Mouse (Mus musculus) hindbrain, embryonic 14.5 days (tissue): ENCODE data around the gene Pole3. TPM values are rescaled to one million over a fixed set of nuclear protein-coding genes. Genes with fewer than 3 reads are reported as not detected.
"Not testable (repeated sequence)": the region's sequence is repeated elsewhere in the genome, so short reads cannot be mapped to it uniquely, and the experiment has no call there.

Experiments
- ATAC-seq: fragments of 200-750 bp; cut with Nextera tagmentation; 2 replicates; pipeline ENCODE4 v1.8.0; 2017; ENCODE audit warnings: moderate number of reproducible peaks, mild to moderate bottlenecking, moderate TSS enrichment, moderate library complexity; ENCODE audit not compliant: low FRiP score
- DNase-seq: peaks from one replicate; pipeline ENCODE4 v3.0.0-alpha.2; 2015; ENCODE audit warnings: low spot score
- H3K27ac ChIP-seq: fragments of 300-500 bp; sonication (generic); 2 replicates; pipeline ENCODE4 v1.5.1; 2014; ENCODE audit warnings: mild to moderate bottlenecking, moderate library complexity
- H3K27me3 ChIP-seq: fragments of 300-500 bp; sonication (generic); 2 replicates; pipeline ENCODE4 v1.6.1; 2014; ENCODE audit warnings: mild to moderate bottlenecking, low read length, mixed read lengths; ENCODE audit not compliant: control insufficient read depth, insufficient read depth
- H3K36me3 ChIP-seq: fragments of 300-500 bp; sonication (generic); replicated peaks from 2 replicates; pipeline ENCODE4 v1.6.1; 2014; ENCODE audit not compliant: control insufficient read depth, insufficient read depth
- H3K4me1 ChIP-seq: fragments of 300-500 bp; sonication (generic); replicated peaks from 2 replicates; pipeline ENCODE4 v1.6.1; 2014; ENCODE audit warnings: antibody characterized with exemption, low read length, mixed read lengths; ENCODE audit not compliant: control insufficient read depth, insufficient read depth
- H3K4me2 ChIP-seq: fragments of 300-500 bp; sonication (generic); replicated peaks from 2 replicates; pipeline ENCODE4 v1.6.1; 2014; ENCODE audit warnings: mild to moderate bottlenecking, moderate library complexity
- H3K4me3 ChIP-seq: fragments of 300-500 bp; sonication (generic); replicated peaks from 2 replicates; pipeline ENCODE4 v1.5.1; 2014; ENCODE audit warnings: mild to moderate bottlenecking, low read length
- H3K9ac ChIP-seq: fragments of 300-500 bp; sonication (generic); 2 replicates; pipeline ENCODE4 v1.6.1; 2014
- H3K9me3 ChIP-seq: fragments of 300-500 bp; sonication (generic); 2 replicates; pipeline ENCODE4 v1.6.1; 2016; ENCODE audit warnings: low read length; ENCODE audit not compliant: control insufficient read depth
- WGBS: fragments of 180-500 bp; shearing (Covaris S2); extraction: QIAGEN DNeasy Blood & Tissue Kit; methylation state at CpG from one replicate; pipeline ENCODE4 v1.1.7; 2014; 5-methylcytosine and 5-hydroxymethylcytosine counted together
- polyA plus RNA-seq: library from polyadenylated mRNA; unstranded; fragments of >200 nt; fragmentation: Nextera tagmentation; extraction: Ambion mirVana; gene quantifications from 2 replicates; pipeline ENCODE4 v1.2.1, GENCODE M21; 2014

Gene Pole3
- polyA plus RNA-seq, 1 experiment from 2014 or later: 52.7 TPM

- H3K27ac ChIP-seq: no peak overlapping the region
- DNase-seq: no peak
- no peak overlapping the region for H3K4me3 ChIP-seq
- no peaks in the 10 kb centered on the region for H3K4me1 ChIP-seq
- 0 out of 2 replicates have a peak, but pooled peaks cover 5% of the 10 kb centered on the region for H3K27me3 ChIP-seq
- H3K9me3 ChIP-seq: no peaks in the 10 kb centered on the region
- no peak overlapping the region for H3K9ac ChIP-seq
- 92% methylated on average over 15 of the region's 15 CpGs for WGBS
- no peak for ATAC-seq
- no peaks in the 10 kb centered on the region for H3K36me3 ChIP-seq
- no peak overlapping the region for H3K4me2 ChIP-seq
Measured at GRCm38 (mm10) chr4:62486162-62486696, 38.6 kb downstream of the Pole3 start.

- WGBS: 89% methylated on average over 8 of the region's 8 CpGs
- Histone ChIP-seq H3K4me3 (no peak overlapping the region), H3K4me1 (no peaks in the 10 kb centered on the region)
Measured at GRCm38 (mm10) chr4:62485450-62486161, 39.3 kb downstream of the Pole3 start.

GRCm38 (mm10) chr4:62484928-62485327 is 39.9 kb downstream of the Pole3 start:
- ATAC-seq: no peak
- WGBS: 85% methylated on average over 3 of the region's 3 CpGs
- H3K4me1 ChIP-seq: 0 out of 2 replicates have a peak, but pooled peaks cover 3% of the 10 kb centered on the region

More at GRCm38 (mm10) chr4:62485450-62486161, 39.3 kb downstream of the Pole3 start:
- Histone ChIP-seq H3K36me3 (no peaks in the 10 kb centered on the region), H3K27me3 (0 out of 2 replicates have a peak, but pooled peaks cover 5% of the 10 kb centered on the region), H3K27ac (no peak overlapping the region), H3K9me3 (no peaks in the 10 kb centered on the region), H3K9ac (no peak overlapping the region), H3K4me2 (no peak overlapping the region)
- ATAC-seq: no peak
- DNase-seq: no peak

GRCm38 (mm10) chr4:62480709-62481605 is 43.9 kb downstream of the Pole3 start:
- DNase-seq: no peak

More at GRCm38 (mm10) chr4:62484928-62485327, 39.9 kb downstream of the Pole3 start:
- DNase-seq: no peak
- no peaks in the 10 kb centered on the region for H3K9me3 ChIP-seq
- peaks cover 9% of the 10 kb centered on the region; the same call in 1 of the 2 replicates for H3K27me3 ChIP-seq
- H3K9ac ChIP-seq: no peak overlapping the region
- H3K27ac ChIP-seq: no peak overlapping the region
- H3K36me3 ChIP-seq: no peaks in the 10 kb centered on the region
- H3K4me2 ChIP-seq: no peak overlapping the region
- no peak overlapping the region for H3K4me3 ChIP-seq

GRCm38 (mm10) chr4:62479937-62480708 is 44.7 kb downstream of the Pole3 start, which contains the start of gene Bspry:
Gene Bspry, plus strand, starts transcription at chr4:62480053.
- Histone ChIP-seq H3K4me1 (0 out of 2 replicates have a peak, but pooled peaks cover 9% of the 10 kb centered on the region), H3K4me2 (peak within 1 kb of the TSS; percentile 60), H3K9ac (no peak within 1 kb of the TSS), H3K27ac (no peak within 1 kb of the TSS), H3K27me3 (peaks cover 33% of the 10 kb centered on the region), H3K9me3 (no peaks in the 10 kb centered on the region), H3K4me3 (peak within 1 kb of the TSS; percentile 36), H3K36me3 (no peaks in the 10 kb centered on the region)
- DNase-seq: no peak
- peak; percentile 81; the same call in 1 of the 2 replicates for ATAC-seq
- WGBS: 2% methylated on average over 68 of the region's 71 CpGs

More at GRCm38 (mm10) chr4:62480709-62481605, 43.9 kb downstream of the Pole3 start:
- ATAC-seq: 0 out of 2 replicates have a peak, but pooled peaks have one; percentile 10
- Histone ChIP-seq H3K27ac (no peak overlapping the region), H3K27me3 (peaks cover 33% of the 10 kb centered on the region), H3K4me1 (0 out of 2 replicates have a peak, but pooled peaks cover 9% of the 10 kb centered on the region), H3K9me3 (no peaks in the 10 kb centered on the region), H3K9ac (no peak overlapping the region), H3K36me3 (no peaks in the 10 kb centered on the region), H3K4me3 (no peak overlapping the region), H3K4me2 (no peak overlapping the region)
- 49% methylated on average over 10 of the region's 10 CpGs for WGBS

GRCm38 (mm10) chr4:62479593-62479936 is 45.3 kb downstream of the Pole3 start:
- H3K36me3 ChIP-seq, DNase-seq, H3K27ac ChIP-seq, ATAC-seq, H3K9me3 ChIP-seq, H3K4me1 ChIP-seq, H3K9ac ChIP-seq: not testable (repeated sequence)
- Histone ChIP-seq H3K4me2 (peak overlapping the region; percentile 60), H3K27me3 (peaks cover 33% of the 10 kb centered on the region), H3K4me3 (peak overlapping the region; percentile 36)
- 14% methylated on average over 11 of the region's 11 CpGs for WGBS

GRCm38 (mm10) chr4:62477542-62478244 is 47.2 kb downstream of the Pole3 start:
- WGBS: 91% methylated on average over 6 of the region's 6 CpGs
- Histone ChIP-seq H3K9ac (no peak overlapping the region), H3K4me2 (no peak overlapping the region), H3K27ac (no peak overlapping the region), H3K36me3 (no peaks in the 10 kb centered on the region), H3K4me3 (no peak overlapping the region), H3K4me1 (0 out of 2 replicates have a peak, but pooled peaks cover 9% of the 10 kb centered on the region), H3K9me3 (no peaks in the 10 kb centered on the region), H3K27me3 (peaks cover 33% of the 10 kb centered on the region)
- DNase-seq (no peak), ATAC-seq (no peak)

- Histone ChIP-seq H3K4me2 (no peak overlapping the region), H3K9me3 (no peaks in the 10 kb centered on the region), H3K4me1 (0 out of 2 replicates have a peak, but pooled peaks cover 9% of the 10 kb centered on the region), H3K27me3 (peaks cover 28% of the 10 kb centered on the region), H3K9ac (no peak overlapping the region), H3K4me3 (no peak overlapping the region), H3K36me3 (no peaks in the 10 kb centered on the region), H3K27ac (no peak overlapping the region)
- no peak for ATAC-seq
- no peak for DNase-seq
- 94% methylated on average over 6 of the region's 6 CpGs for WGBS
Measured at GRCm38 (mm10) chr4:62475793-62476192, 49.1 kb downstream of the Pole3 start.
